Mouse (Mus musculus) hindbrain, embryonic 15.5 days (tissue): ENCODE results near the gene Mkrn2. TPM values are rescaled to one million over a fixed set of nuclear protein-coding genes. Genes with fewer than 3 reads are reported as not detected.

ENCODE experiments used
- ATAC-seq: fragments of 200-750 bp; cut with Nextera tagmentation; 2 replicates; pipeline ENCODE4 v1.8.0; 2017; ENCODE audit warnings: low read depth, moderate number of reproducible peaks, moderate TSS enrichment; ENCODE audit not compliant: low FRiP score
- H3K27ac ChIP-seq: fragments of 300-500 bp; sonication (generic); replicated peaks from 2 replicates; pipeline ENCODE4 v1.5.1; 2015; ENCODE audit warnings: mild to moderate bottlenecking, inconsistent platforms
- H3K27me3 ChIP-seq: fragments of 300-500 bp; sonication (generic); 2 replicates; pipeline ENCODE4 v1.6.1; 2015; ENCODE audit warnings: control low read depth, inconsistent platforms
- H3K36me3 ChIP-seq: fragments of 300-500 bp; sonication (generic); 2 replicates; pipeline ENCODE4 v1.6.1; 2015; ENCODE audit warnings: control low read depth, inconsistent platforms
- H3K4me1 ChIP-seq: fragments of 300-500 bp; sonication (generic); replicated peaks from 2 replicates; pipeline ENCODE4 v1.6.1; 2015; ENCODE audit warnings: control low read depth, inconsistent platforms
- H3K4me2 ChIP-seq: fragments of 300-500 bp; sonication (generic); 2 replicates; pipeline ENCODE4 v1.6.1; 2015; ENCODE audit warnings: moderate library complexity, mild to moderate bottlenecking, inconsistent platforms
- H3K4me3 ChIP-seq: fragments of 300-500 bp; sonication (generic); 2 replicates; pipeline ENCODE4 v1.5.1; 2015; ENCODE audit warnings: mild to moderate bottlenecking, inconsistent platforms
- H3K9ac ChIP-seq: fragments of 300-500 bp; sonication (generic); 2 replicates; pipeline ENCODE4 v1.6.1; 2015; ENCODE audit warnings: inconsistent platforms
- H3K9me3 ChIP-seq: fragments of 300-500 bp; sonication (generic); 2 replicates; pipeline ENCODE4 v1.6.1; 2016; ENCODE audit warnings: control low read depth, inconsistent platforms
- WGBS: fragments of 180-500 bp; shearing (Covaris S2); methylation state at CpG from one replicate; pipeline ENCODE4 v1.1.7; 2015; 5-methylcytosine and 5-hydroxymethylcytosine counted together
- polyA plus RNA-seq: library from polyadenylated mRNA; unstranded; fragments of >200 nt; fragmentation: Nextera tagmentation; extraction: Ambion mirVana; gene quantifications from 2 replicates; pipeline ENCODE4 v1.2.1, GENCODE M21; 2015

Mkrn2 gene
- polyA plus RNA-seq, 1 experiment from 2014 or later, result 36.7 TPM

GRCm38 (mm10) chr6:115658802-115659201 is 57.1 kb downstream of the Mkrn2 start:
- Histone ChIP-seq H3K9me3 (no peaks in the 10 kb centered on the region), H3K9ac (no peak overlapping the region), H3K4me2 (no peak overlapping the region), H3K36me3 (no peaks in the 10 kb centered on the region), H3K4me1 (peaks cover 33% of the 10 kb centered on the region), H3K27me3 (no peaks in the 10 kb centered on the region), H3K4me3 (no peak overlapping the region), H3K27ac (no peak overlapping the region)
- ATAC-seq, result no peak

- no peak for ATAC-seq
- Histone ChIP-seq H3K9ac (no peak overlapping the region), H3K36me3 (no peaks in the 10 kb centered on the region), H3K9me3 (no peaks in the 10 kb centered on the region), H3K27ac (no peak overlapping the region), H3K27me3 (no peaks in the 10 kb centered on the region), H3K4me1 (peaks cover 15% of the 10 kb centered on the region; the same call in 1 of the 2 replicates), H3K4me2 (no peak overlapping the region), H3K4me3 (no peak overlapping the region)
- 93% methylated on average over 3 of the region's 3 CpGs for WGBS
Observed at GRCm38 (mm10) chr6:115664268-115664667, 62.6 kb downstream of the Mkrn2 start.

- no peak for ATAC-seq
- H3K36me3 ChIP-seq, result no peaks in the 10 kb centered on the region
- 82% methylated on average over 4 of the region's 4 CpGs for WGBS
- H3K27ac ChIP-seq, result no peak overlapping the region
- no peaks in the 10 kb centered on the region for H3K9me3 ChIP-seq
- H3K4me3 ChIP-seq, result no peak overlapping the region
- H3K27me3 ChIP-seq, result no peaks in the 10 kb centered on the region
- H3K4me1 ChIP-seq, result peaks cover 11% of the 10 kb centered on the region
- H3K4me2 ChIP-seq, result no peak overlapping the region
- H3K9ac ChIP-seq, result no peak overlapping the region
Observed at GRCm38 (mm10) chr6:115666641-115667040, 64.9 kb downstream of the Mkrn2 start.

Other genes starting within 250 kb of the Mkrn2 start
- gene Pparg, start 241.0 kb upstream of the Mkrn2 start, polyA plus RNA-seq, result 0.58 and 0.73 TPM in 2 replicates
- gene Tsen2, start 57.2 kb upstream of the Mkrn2 start, polyA plus RNA-seq, result 30.3 and 35.3 TPM in 2 replicates
- gene Mkrn2os, start 9.3 kb upstream of the Mkrn2 start, polyA plus RNA-seq, result 0.35 and 0.49 TPM in 2 replicates
- 124 and 136 TPM in 2 replicates for gene Raf1, start 74.7 kb downstream of the Mkrn2 start, polyA plus RNA-seq
- gene Tmem40, start 160.5 kb downstream of the Mkrn2 start, polyA plus RNA-seq, result 1.5 and 2.0 TPM in 2 replicates
- 12.8 and 12.9 TPM in 2 replicates for gene Cand2, start 172.6 kb downstream of the Mkrn2 start, polyA plus RNA-seq
- 948 and 1,117 TPM in 2 replicates for gene Rpl32, start 206.8 kb downstream of the Mkrn2 start, polyA plus RNA-seq
- 2.6 and 2.9 TPM in 2 replicates for gene Efcab12, start 236.5 kb downstream of the Mkrn2 start, polyA plus RNA-seq